Mouse (Mus musculus) left cerebral cortex, adult 18-20 months (tissue): ENCODE results near the gene Gm3043. TPM values are rescaled to one million over a fixed set of nuclear protein-coding genes. Genes with fewer than 3 reads are reported as not detected.
"Not testable (repeated sequence)": the region's sequence is repeated elsewhere in the genome, so short reads cannot be mapped to it uniquely, and the experiment has no call there.

ENCODE experiments used
- DNase-seq, 2 experiments: peaks; one replicate each; pipeline ENCODE4 v3.0.0; 2021 to 2022; ENCODE audit warnings: low spot score in 2 of 2, mixed read lengths in 1 of 2
- long read RNA-seq, 2 experiments: library from polyadenylated mRNA; stranded (forward); transcript quantifications; one replicate each; pipeline ENCODE4 v2.0.0; 2021
- total RNA-seq, 2 experiments: library from RNA; stranded (reverse); gene quantifications; 2 replicates each; pipeline ENCODE4 v1.2.3; 2021

Gene Gm3043
- total RNA-seq = not detected
- long read RNA-seq, experiment 1 = 0 reads
- long read RNA-seq, experiment 2 = 0 reads

- DNase-seq = not testable (repeated sequence)
These were observed at the start of gene Gm3043 for GRCm38 (mm10) chr14:3688483-3688882. Gm3043 (plus strand) TSS chr14:3688783.

GRCm38 (mm10) chr14:3651730-3652129, 36.9 kb upstream of the Gm3043 start, which contains the start of gene Gm3020:
Gm3020 (plus strand) TSS chr14:3652030.
- not testable (repeated sequence) for DNase-seq

Other genes with a start within 250 kb of the Gm3043 start
- under 1 TPM in 1 of 2 experiments, not detected in 1; 0.33 TPM for gene Gm10408, start 239.4 kb upstream of the Gm3043 start, total RNA-seq
- gene Gm3012, start 54.3 kb upstream of the Gm3043 start, total RNA-seq = not detected
- gene Gm3020, start 36.8 kb upstream of the Gm3043 start, total RNA-seq = 1 to 10 TPM; 1.2 to 3.4 TPM
- 1 to 10 TPM in 1 of 2 experiments, under 1 TPM in 1; 0.61 to 1.7 TPM for gene Gm3002, start 121.3 kb downstream of the Gm3043 start, total RNA-seq
- not detected for gene Gm3033, start 157.5 kb downstream of the Gm3043 start, total RNA-seq
- not detected for gene Gm2916, start 195.4 kb downstream of the Gm3043 start, total RNA-seq
- not detected for gene Gm3029, start 243.0 kb downstream of the Gm3043 start, total RNA-seq